Mouse (Mus musculus) MEL (cell line): ENCODE measurements around the gene Zmat3. TPM values are rescaled to one million over a fixed set of nuclear protein-coding genes. Genes with fewer than 3 reads are reported as not detected.

Source experiments
- DNase-seq: peaks from one replicate; pipeline ENCODE4 v3.0.0; 2011; ENCODE audit warnings: low read depth, low spot score
- H3K27ac ChIP-seq: 2 replicates; pipeline ENCODE4 v1.5.1; 2012; ENCODE audit warnings: low read depth, mild to moderate bottlenecking, control low read depth, low read length, moderate library complexity; ENCODE audit not compliant: control insufficient read depth
- H3K27me3 ChIP-seq, 2 experiments: fragments of 150-350 bp in 1 of 2; sonication (generic) in 1 of 2; 2 replicates each; pipeline ENCODE4 v1.6.1; 2012; ENCODE audit warnings: low read length in 2 of 2, mild to moderate bottlenecking in 2 of 2, improper control_type of control experiment in 1 of 2, moderate library complexity in 1 of 2; ENCODE audit not compliant: insufficient read depth in 2 of 2, control insufficient read depth in 1 of 2
- H3K36me3 ChIP-seq, 2 experiments: 2 replicates each; pipeline ENCODE4 v1.6.1; 2012 to 2014; ENCODE audit warnings: low read length in 2 of 2, improper control_type of control experiment in 1 of 2, inconsistent platforms in 1 of 2, mild to moderate bottlenecking in 1 of 2; ENCODE audit not compliant: insufficient read depth in 2 of 2, control insufficient read depth in 1 of 2
- H3K4me1 ChIP-seq, 2 experiments: fragments of 150-350 bp in 1 of 2; sonication (generic) in 1 of 2; 2 replicates each; pipeline ENCODE4 v1.6.1; 2012; ENCODE audit warnings: low read length in 2 of 2, improper control_type of control experiment in 1 of 2, mild to moderate bottlenecking in 1 of 2; ENCODE audit not compliant: insufficient read depth in 2 of 2, control insufficient read depth in 1 of 2
- H3K4me3 ChIP-seq, 2 experiments: fragments of 150-350 bp in 1 of 2; sonication (generic) in 1 of 2; 2 replicates each; pipeline ENCODE4 v1.5.1; 2012; ENCODE audit warnings: low read depth in 2 of 2, low read length in 2 of 2, mild to moderate bottlenecking in 2 of 2, moderate library complexity in 2 of 2, control low read depth in 1 of 2, improper control_type of control experiment in 1 of 2; ENCODE audit not compliant: control insufficient read depth in 1 of 2, insufficient read depth in 1 of 2
- H3K79me2 ChIP-seq: 2 replicates; pipeline ENCODE4 v1.6.1; 2012; ENCODE audit warnings: mild to moderate bottlenecking, low read length, moderate library complexity; ENCODE audit not compliant: control insufficient read depth, poor library complexity, insufficient read depth
- H3K9ac ChIP-seq: 2 replicates; pipeline ENCODE4 v1.6.1; 2012; ENCODE audit warnings: low read depth, mild to moderate bottlenecking, control low read depth, low read length, moderate library complexity; ENCODE audit not compliant: control insufficient read depth, poor library complexity, severe bottlenecking
- H3K9me3 ChIP-seq: fragments of 150-350 bp; sonication (generic); replicated peaks from 2 replicates; pipeline ENCODE4 v1.6.1; 2012; ENCODE audit warnings: mild to moderate bottlenecking, low read length, improper control_type of control experiment, moderate library complexity; ENCODE audit not compliant: insufficient read depth
- CHD1 ChIP-seq: IDR thresholded peaks from 2 replicates; pipeline ENCODE4 v1.6.1; 2012; ENCODE audit warnings: low read depth, mild to moderate bottlenecking, inconsistent platforms, low read length, improper control_type of control experiment
- CHD2 ChIP-seq: IDR thresholded peaks from 2 replicates; pipeline ENCODE4 v1.6.1; 2011; ENCODE audit warnings: low read length, improper control_type of control experiment
- E2F4 ChIP-seq: IDR thresholded peaks from 2 replicates; pipeline ENCODE4 v1.6.1; 2011; ENCODE audit warnings: low read depth, low read length, improper control_type of control experiment, borderline replicate concordance
- GATA1 ChIP-seq: IDR thresholded peaks from 2 replicates; pipeline ENCODE4 v1.6.1; 2011; ENCODE audit warnings: low read depth, low read length, improper control_type of control experiment
- HCFC1 ChIP-seq: IDR thresholded peaks from 2 replicates; pipeline ENCODE4 v1.6.1; 2012; ENCODE audit warnings: low read depth, mild to moderate bottlenecking, inconsistent platforms, low read length, improper control_type of control experiment, moderate library complexity
- JUND ChIP-seq: IDR thresholded peaks from 2 replicates; pipeline ENCODE4 v1.6.1; 2011; ENCODE audit warnings: low read depth, mild to moderate bottlenecking, improper control_type of control experiment, low read length
- KAT2A ChIP-seq: conservative IDR thresholded peaks from 2 replicates; pipeline ENCODE4 v1.6.1; 2012; ENCODE audit warnings: low read depth, low read length, improper control_type of control experiment, inconsistent platforms
- MXI1 ChIP-seq: IDR thresholded peaks from 2 replicates; pipeline ENCODE4 v1.6.1; 2011; ENCODE audit warnings: mild to moderate bottlenecking, low read depth, low read length, improper control_type of control experiment
- MYB ChIP-seq: IDR thresholded peaks from 2 replicates; pipeline ENCODE4 v1.6.1; 2011; ENCODE audit warnings: mild to moderate bottlenecking, low read depth, low read length, improper control_type of control experiment
- NELFE ChIP-seq: IDR thresholded peaks from 2 replicates; pipeline ENCODE4 v1.6.1; 2011; ENCODE audit warnings: low read depth, low read length, improper control_type of control experiment
- RCOR1 ChIP-seq: IDR thresholded peaks from 2 replicates; pipeline ENCODE4 v1.6.1; 2012; ENCODE audit warnings: low read depth, mild to moderate bottlenecking, inconsistent platforms, low read length, improper control_type of control experiment
- SMC3 ChIP-seq: IDR thresholded peaks from 2 replicates; pipeline ENCODE4 v1.6.1; 2011; ENCODE audit warnings: low read depth, low read length, improper control_type of control experiment
- TAL1 ChIP-seq: IDR thresholded peaks from 2 replicates; pipeline ENCODE4 v1.6.1; 2012; ENCODE audit warnings: mild to moderate bottlenecking, inconsistent platforms, low read length, moderate library complexity, mixed read lengths
- TCF12 ChIP-seq: IDR thresholded peaks from 2 replicates; pipeline ENCODE4 v1.6.1; 2014; ENCODE audit warnings: low read depth, mild to moderate bottlenecking, inconsistent platforms, low read length, improper control_type of control experiment, moderate library complexity
- USF1 ChIP-seq: IDR thresholded peaks from 2 replicates; pipeline ENCODE4 v1.6.1; 2014; ENCODE audit warnings: low read depth, mild to moderate bottlenecking, inconsistent platforms, low read length, improper control_type of control experiment, moderate library complexity
- ZKSCAN1 ChIP-seq: IDR thresholded peaks from 2 replicates; pipeline ENCODE4 v1.6.1; 2012; ENCODE audit warnings: low read depth, mild to moderate bottlenecking, inconsistent platforms, low read length, improper control_type of control experiment, moderate library complexity
- ZMIZ1 ChIP-seq: IDR thresholded peaks from 2 replicates; pipeline ENCODE4 v1.6.1; 2012; ENCODE audit warnings: low read depth, mild to moderate bottlenecking, inconsistent platforms, low read length, improper control_type of control experiment, moderate library complexity
- ZNF384 ChIP-seq: IDR thresholded peaks from 2 replicates; pipeline ENCODE4 v1.6.1; 2012; ENCODE audit warnings: low read depth, mild to moderate bottlenecking, inconsistent platforms, low read length, improper control_type of control experiment
- polyA plus RNA-seq, 2 experiments: library from polyadenylated mRNA; stranded (reverse) in 1 of 2; unstranded in 1 of 2; fragments of >175 nt in 1 of 2; fragments of >200 nt in 1 of 2; gene quantifications; 2 replicates each; pipeline versions ENCODE4 v1.2.1 to v1.2.4; 2012; ENCODE audit warnings: low replicate concordance in 2 of 2, low read depth in 1 of 2; ENCODE audit not compliant: insufficient read length in 2 of 2, insufficient read depth in 1 of 2, missing spikeins in 1 of 2
- total RNA-seq: library from RNA; depleted of rRNA; stranded (reverse); fragments of 300-350 nt; gene quantifications from 2 replicates; pipeline ENCODE4 v1.2.3, GENCODE M21; 2012

Zmat3 gene
- total and polyA plus RNA-seq, 3 experiments: 3.1 to 4.4 TPM; not detected in 1

DNA sequence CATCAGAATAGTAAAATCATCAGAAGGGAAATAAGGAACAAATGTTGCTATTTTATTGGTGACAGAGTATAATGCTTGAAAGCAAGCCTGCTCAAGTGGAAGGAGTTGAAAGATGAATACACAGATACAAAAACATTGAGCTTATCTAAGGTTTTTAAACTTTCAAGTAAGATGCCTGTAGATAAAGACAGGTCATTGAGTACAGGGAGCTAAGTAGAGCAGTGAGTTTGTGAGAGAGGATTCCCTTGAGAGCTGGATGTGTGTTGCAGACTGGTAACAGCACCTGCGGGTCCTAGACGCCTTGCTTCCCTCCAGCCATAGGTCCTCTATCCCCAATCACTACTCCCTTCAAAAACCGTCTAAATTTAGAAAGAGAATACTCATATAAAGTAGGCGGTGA lies 32.8 kb upstream of the Zmat3 start:
- no peak for TF ChIP-seq CHD1
- TF ChIP-seq GATA1: no peak
- TF ChIP-seq HCFC1: no peak
- no peak for TF ChIP-seq NELFE
- no peak for TF ChIP-seq RCOR1
- TF ChIP-seq ZKSCAN1: no peak
- H3K36me3 ChIP-seq: peaks cover 0 to 4% of the 10 kb centered on the region in 2 experiments; a peak in 1 of 4 replicates
- H3K79me2 ChIP-seq: peaks cover 36% of the 10 kb centered on the region
- H3K27me3 ChIP-seq: no peaks in the 10 kb centered on the region
- no peak overlapping the region for H3K27ac ChIP-seq
- H3K4me3 ChIP-seq: peak overlapping the region in 1 of 2 experiments; percentile 98; a peak in 2 of 4 replicates
- peak overlapping the region; percentile 3; the same call in 1 of the 2 replicates for H3K9ac ChIP-seq
- peaks cover 2 to 3% of the 10 kb centered on the region in 2 experiments; a peak in 2 of 4 replicates for H3K4me1 ChIP-seq
- DNase-seq: peak; percentile 21
- H3K9me3 ChIP-seq: no peaks in the 10 kb centered on the region

DNA sequence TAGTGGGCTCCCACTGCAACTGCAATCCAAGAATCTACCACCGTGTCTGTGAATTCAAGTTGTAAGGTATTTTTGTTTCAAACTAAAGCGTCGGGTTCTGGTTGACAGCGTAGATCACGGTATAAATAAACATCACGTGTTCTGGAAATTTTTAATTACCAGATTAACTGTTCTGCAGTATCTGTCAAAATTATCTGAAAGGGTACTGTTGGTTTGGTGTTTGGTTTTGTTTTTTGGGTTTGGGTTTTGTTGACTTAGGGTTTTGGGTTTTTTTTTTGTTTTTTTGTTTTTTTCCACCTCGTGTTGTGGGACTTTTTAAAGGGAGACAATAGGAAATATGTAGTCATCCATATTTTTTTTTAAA lies 32.3 kb upstream of the Zmat3 start:
- H3K27me3 ChIP-seq: no peaks in the 10 kb centered on the region
- no peak overlapping the region; the same call in 1 of the 2 replicates for H3K27ac ChIP-seq
- H3K36me3 ChIP-seq: peaks cover 0 to 4% of the 10 kb centered on the region in 2 experiments; a peak in 1 of 4 replicates
- peak overlapping the region; percentile 87 for H3K9ac ChIP-seq
- H3K79me2 ChIP-seq: peaks cover 31% of the 10 kb centered on the region
- H3K4me1 ChIP-seq: peaks cover 2 to 3% of the 10 kb centered on the region in 2 experiments; a peak in 2 of 4 replicates
- no peaks in the 10 kb centered on the region for H3K9me3 ChIP-seq
- peak overlapping the region; percentile 70 to 98 for H3K4me3 ChIP-seq
- peak; percentile 64 for TF ChIP-seq USF1
- no peak for TF ChIP-seq ZMIZ1
- no peak for TF ChIP-seq MYB
- no peak for TF ChIP-seq TCF12
- TF ChIP-seq JUND: no peak
- TF ChIP-seq CHD2: no peak
- TF ChIP-seq SMC3: no peak
- TF ChIP-seq MXI1: peak; percentile 80
- TF ChIP-seq ZNF384: no peak; the same call in 1 of the 2 replicates
- TF ChIP-seq E2F4: no peak
- TF ChIP-seq KAT2A: no peak
- TF ChIP-seq TAL1: no peak
- no peak for DNase-seq
